Mouse (Mus musculus) megakaryocyte, embryonic 14.5 days (primary cell): ENCODE results near the gene Fbxo44.
"Not testable (repeated sequence)": the region's sequence is repeated elsewhere in the genome, so short reads cannot be mapped to it uniquely, and the experiment has no call there.

Experiments
- FLI1 ChIP-seq: IDR thresholded peaks from 2 replicates; pipeline ENCODE4 v1.6.1; 2012; ENCODE audit warnings: low read length, inconsistent platforms, mixed read lengths
- GATA1 ChIP-seq: IDR thresholded peaks from 3 replicates; pipeline ENCODE4 v1.6.1; 2012; ENCODE audit warnings: mixed read lengths, low read length, inconsistent platforms, borderline replicate concordance

DNA sequence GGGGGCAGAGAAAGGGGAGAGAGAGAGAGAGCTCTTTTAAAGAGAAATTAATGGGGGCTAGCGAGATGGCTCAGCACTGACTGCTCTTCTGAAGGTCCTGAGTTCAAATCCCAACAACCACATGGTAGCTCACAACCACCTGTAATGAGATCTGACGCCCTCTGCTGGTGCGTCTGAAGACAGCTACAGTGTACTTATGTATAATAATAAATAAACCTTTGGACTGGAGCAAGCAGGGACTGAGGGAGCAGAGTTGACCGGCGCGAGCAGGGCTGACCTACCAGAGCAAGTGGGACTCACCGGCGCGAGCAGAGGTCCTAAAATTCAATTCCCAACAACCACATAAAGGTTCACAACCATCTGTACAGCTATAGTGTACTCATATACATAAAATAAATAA is 40.7 kb downstream of the Fbxo44 start:
- not testable (repeated sequence) for TF ChIP-seq GATA1, FLI1
